Mouse (Mus musculus) stomach, embryonic 14.5 days (tissue): Measurements from ENCODE around the gene Glmp. TPM values are rescaled to one million over a fixed set of nuclear protein-coding genes. Genes with fewer than 3 reads are reported as not detected.
"Not testable (repeated sequence)": the region's sequence is repeated elsewhere in the genome, so short reads cannot be mapped to it uniquely, and the experiment has no call there.

Experiments used
- ATAC-seq: fragments of 200-750 bp; cut with Nextera tagmentation; 2 replicates; pipeline ENCODE4 v1.8.0; 2017; ENCODE audit warnings: low read depth, moderate TSS enrichment; ENCODE audit not compliant: insufficient number of reproducible peaks, insufficient read depth, low FRiP score
- H3K27ac ChIP-seq: fragments of 300-500 bp; sonication (generic); 2 replicates; pipeline ENCODE4 v1.5.1; 2014; ENCODE audit warnings: mild to moderate bottlenecking, low read length, moderate library complexity, mixed read lengths
- H3K27me3 ChIP-seq: fragments of 300-500 bp; sonication (generic); 2 replicates; pipeline ENCODE4 v1.6.1; 2014; ENCODE audit warnings: low read length, control low read depth, mixed read lengths; ENCODE audit not compliant: control insufficient read depth, insufficient read depth
- H3K36me3 ChIP-seq: fragments of 300-500 bp; sonication (generic); 2 replicates; pipeline ENCODE4 v1.6.1; 2014; ENCODE audit warnings: mild to moderate bottlenecking, control low read depth, low read length, moderate library complexity, mixed read lengths; ENCODE audit not compliant: control insufficient read depth, insufficient read depth
- H3K4me1 ChIP-seq: fragments of 300-500 bp; sonication (generic); 2 replicates; pipeline ENCODE4 v1.6.1; 2014; ENCODE audit warnings: low read length, control low read depth, mixed read lengths; ENCODE audit not compliant: control insufficient read depth, insufficient read depth
- H3K4me2 ChIP-seq: fragments of 300-500 bp; sonication (generic); replicated peaks from 2 replicates; pipeline ENCODE4 v1.6.1; 2014; ENCODE audit warnings: low read depth, low read length, control low read depth
- H3K4me3 ChIP-seq: fragments of 300-500 bp; sonication (generic); 2 replicates; pipeline ENCODE4 v1.5.1; 2014; ENCODE audit warnings: low read depth, low read length, control low read depth
- H3K9ac ChIP-seq: fragments of 300-500 bp; sonication (generic); replicated peaks from 2 replicates; pipeline ENCODE4 v1.6.1; 2014; ENCODE audit warnings: low read depth, mild to moderate bottlenecking, control low read depth, low read length, moderate library complexity, mixed read lengths
- H3K9me3 ChIP-seq: fragments of 300-500 bp; sonication (generic); 2 replicates; pipeline ENCODE4 v1.6.1; 2016; ENCODE audit warnings: low read depth, low read length, control low read depth; ENCODE audit not compliant: control insufficient read depth
- WGBS: fragments of 180-500 bp; shearing (Covaris S2); extraction: QIAGEN DNeasy Blood & Tissue Kit; methylation state at CpG from one replicate; pipeline ENCODE4 v1.1.7; 2014; 5-methylcytosine and 5-hydroxymethylcytosine counted together
- polyA plus RNA-seq: library from polyadenylated mRNA; unstranded; fragments of >200 nt; fragmentation: Nextera tagmentation; extraction: Ambion mirVana; gene quantifications from 2 replicates; pipeline ENCODE4 v1.2.1, GENCODE M21; 2014

Glmp gene
- 121 and 132 TPM in 2 replicates for polyA plus RNA-seq

- under 1% methylated on average over 10 of the region's 10 CpGs for WGBS
- H3K4me1 ChIP-seq, result peaks cover 10% of the 10 kb centered on the region
- peak; percentile 59; the same call in 1 of the 2 replicates for ATAC-seq
- H3K27ac ChIP-seq, result no peak within 1 kb of the TSS; the same call in 1 of the 2 replicates
- peaks cover 54% of the 10 kb centered on the region for H3K36me3 ChIP-seq
- peak within 1 kb of the TSS; percentile 71 for H3K9ac ChIP-seq
- H3K9me3 ChIP-seq, result no peaks in the 10 kb centered on the region
- no peaks in the 10 kb centered on the region for H3K27me3 ChIP-seq
- H3K4me3 ChIP-seq, result peak within 1 kb of the TSS; percentile 78
- H3K4me2 ChIP-seq, result peak within 1 kb of the TSS; percentile 82
These were observed at the start of gene Glmp for GRCm38 (mm10) chr3:88324951-88325405. Gene Glmp (plus strand): TSS chr3:88325023.

- H3K4me2 ChIP-seq, result no peak overlapping the region
- H3K4me3 ChIP-seq, result no peak overlapping the region
- WGBS, result 87% methylated on average over 2 of the region's 2 CpGs
- H3K9ac ChIP-seq, result no peak overlapping the region
- no peaks in the 10 kb centered on the region for H3K36me3 ChIP-seq
- no peaks in the 10 kb centered on the region for H3K9me3 ChIP-seq
- H3K27me3 ChIP-seq, result no peaks in the 10 kb centered on the region
- ATAC-seq, result no peak
- no peak overlapping the region for H3K27ac ChIP-seq
- H3K4me1 ChIP-seq, result no peaks in the 10 kb centered on the region
These were observed 48.7 kb upstream of the Glmp start for GRCm38 (mm10) chr3:88276121-88276520.

- Histone ChIP-seq H3K27me3 (no peaks in the 10 kb centered on the region), H3K27ac (no peak overlapping the region)
These were observed 48.2 kb upstream of the Glmp start for GRCm38 (mm10) chr3:88276529-88277143.

GRCm38 (mm10) chr3:88280035-88280434, 44.8 kb upstream of the Glmp start:
- ATAC-seq, result no peak
- Histone ChIP-seq H3K36me3 (no peaks in the 10 kb centered on the region), H3K9me3 (no peaks in the 10 kb centered on the region), H3K4me1 (no peaks in the 10 kb centered on the region), H3K27ac (no peak overlapping the region), H3K4me2 (no peak overlapping the region), H3K4me3 (no peak overlapping the region), H3K9ac (no peak overlapping the region), H3K27me3 (no peaks in the 10 kb centered on the region)
- 80% methylated on average over 2 of the region's 2 CpGs for WGBS

More at GRCm38 (mm10) chr3:88276529-88277143, 48.2 kb upstream of the Glmp start:
- H3K4me2 ChIP-seq, result no peak overlapping the region
- H3K36me3 ChIP-seq, result no peaks in the 10 kb centered on the region
- no peaks in the 10 kb centered on the region for H3K4me1 ChIP-seq
- no peak overlapping the region for H3K4me3 ChIP-seq
- no peak overlapping the region for H3K9ac ChIP-seq
- 40% methylated on average over 7 of the region's 7 CpGs for WGBS
- H3K9me3 ChIP-seq, result no peaks in the 10 kb centered on the region
- ATAC-seq, result no peak

- H3K36me3 ChIP-seq, H3K27me3 ChIP-seq, H3K4me2 ChIP-seq, H3K4me3 ChIP-seq, H3K9me3 ChIP-seq, ATAC-seq, H3K9ac ChIP-seq, H3K27ac ChIP-seq, H3K4me1 ChIP-seq: not testable (repeated sequence)
- 71% methylated on average over 11 of the region's 11 CpGs for WGBS
These were observed 43.5 kb upstream of the Glmp start for GRCm38 (mm10) chr3:88281141-88281916.

GRCm38 (mm10) chr3:88284815-88285564, 39.8 kb upstream of the Glmp start:
- H3K27me3 ChIP-seq, H3K36me3 ChIP-seq, H3K4me3 ChIP-seq, H3K9ac ChIP-seq, H3K27ac ChIP-seq, H3K4me2 ChIP-seq, ATAC-seq, H3K9me3 ChIP-seq, H3K4me1 ChIP-seq: not testable (repeated sequence)
- 95% methylated on average over 14 of the region's 14 CpGs for WGBS

GRCm38 (mm10) chr3:88285565-88285895, 39.3 kb upstream of the Glmp start:
- H3K27ac ChIP-seq, result not testable (repeated sequence)
- no CpG with 5 or more reads among the region's 2 CpGs for WGBS

GRCm38 (mm10) chr3:88287110-88287509, 37.7 kb upstream of the Glmp start, which contains the start of gene Gm38392:
Gene Gm38392 (minus strand): TSS chr3:88287210.
- WGBS, result 97% methylated on average over 4 of the region's 4 CpGs
- H3K27ac ChIP-seq, result no peak within 1 kb of the TSS

More at GRCm38 (mm10) chr3:88285565-88285895, 39.3 kb upstream of the Glmp start:
- H3K27me3 ChIP-seq, ATAC-seq, H3K4me3 ChIP-seq, H3K9me3 ChIP-seq, H3K36me3 ChIP-seq, H3K4me1 ChIP-seq, H3K4me2 ChIP-seq, H3K9ac ChIP-seq: not testable (repeated sequence)

More at GRCm38 (mm10) chr3:88287110-88287509, 37.7 kb upstream of the Glmp start, which contains the start of gene Gm38392:
- Histone ChIP-seq H3K27me3 (no peaks in the 10 kb centered on the region), H3K4me3 (no peak within 1 kb of the TSS), H3K36me3 (no peaks in the 10 kb centered on the region), H3K4me1 (no peaks in the 10 kb centered on the region), H3K9me3 (no peaks in the 10 kb centered on the region), H3K9ac (no peak within 1 kb of the TSS), H3K4me2 (no peak within 1 kb of the TSS)
- no peak for ATAC-seq
